Mouse (Mus musculus) bone marrow, adult 2 months (tissue): ENCODE data around the gene Fez1. TPM values are rescaled to one million over a fixed set of nuclear protein-coding genes. Genes with fewer than 3 reads are reported as not detected.

ENCODE experiments used
- H3K27ac ChIP-seq: fragments of 200-500 bp; 2 replicates; pipeline ENCODE4 v1.5.1; 2012; ENCODE audit warnings: low read depth, mild to moderate bottlenecking, control low read depth, inconsistent platforms, low read length; ENCODE audit not compliant: control insufficient read depth, poor library complexity, insufficient read depth
- H3K4me1 ChIP-seq: fragments of 200-500 bp; 2 replicates; pipeline ENCODE4 v1.6.1; 2011; ENCODE audit warnings: low read length; ENCODE audit not compliant: control insufficient read depth, insufficient read depth
- H3K4me3 ChIP-seq: fragments of 200-500 bp; replicated peaks from 2 replicates; pipeline ENCODE3; 2011; ENCODE audit warnings: mild to moderate bottlenecking, low read depth, low read length, control low read depth; ENCODE audit not compliant: control insufficient read depth
- CTCF ChIP-seq: fragments of 200-500 bp; IDR thresholded peaks from 2 replicates; pipeline ENCODE4 v1.5.1; 2011; ENCODE audit warnings: low read length, control low read depth; ENCODE audit not compliant: control insufficient read depth, insufficient read depth
- POLR2A ChIP-seq: fragments of 200-500 bp; IDR thresholded peaks from 2 replicates; pipeline ENCODE4 v1.6.1; 2011; ENCODE audit warnings: low read depth, mild to moderate bottlenecking, control low read depth, low read length, borderline replicate concordance; ENCODE audit not compliant: control insufficient read depth
- WGBS: fragments of 180-500 bp; shearing (Covaris S2); methylation state at CpG from one replicate; pipeline ENCODE4 v1.1.7; 2018; 5-methylcytosine and 5-hydroxymethylcytosine counted together
- polyA plus RNA-seq: library from polyadenylated mRNA; stranded (reverse); fragments of >200 nt; gene quantifications from 2 replicates; pipeline ENCODE4 v1.2.4, GENCODE M21; 2011; ENCODE audit warnings: low replicate concordance; ENCODE audit not compliant: missing spikeins, insufficient read depth, insufficient read length

Fez1 gene
- polyA plus RNA-seq, 1 experiment: 7.3 TPM

DNA sequence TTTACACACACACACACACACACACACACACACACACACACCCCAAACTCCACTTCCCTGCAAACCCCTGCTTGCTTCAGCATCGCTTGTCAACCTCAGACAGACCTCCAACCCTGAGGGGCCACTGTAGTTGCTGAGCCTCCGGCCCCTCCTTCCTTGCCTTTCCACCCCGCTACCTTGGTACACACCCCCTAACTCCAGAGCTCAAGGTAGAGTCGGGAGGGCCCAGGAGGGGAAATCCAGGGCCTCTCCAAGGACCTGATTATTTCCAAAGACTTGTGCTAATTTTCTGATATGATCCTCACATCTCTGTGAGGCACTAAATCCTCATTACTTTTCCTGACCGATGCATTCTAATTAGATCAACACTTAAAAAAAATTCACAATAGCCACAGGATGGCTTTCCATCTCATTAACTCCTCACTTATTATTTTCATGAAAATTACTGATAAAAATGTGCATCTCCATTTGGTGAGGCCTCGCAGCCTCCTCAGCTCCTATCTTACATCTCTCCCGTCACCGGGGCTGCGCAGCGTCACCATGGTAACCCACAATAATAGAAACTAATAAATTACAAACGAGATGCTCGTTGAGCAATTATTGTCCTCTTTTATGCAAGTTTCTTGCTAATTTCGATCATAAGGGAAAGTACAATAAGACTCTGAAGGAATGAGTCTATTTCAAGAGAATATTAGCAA is 100.2 kb downstream of the Fez1 start:
- no peak overlapping the region for H3K27ac ChIP-seq
- H3K4me1 ChIP-seq: no peaks in the 10 kb centered on the region
- TF ChIP-seq CTCF (no peak), POLR2A (no peak)
- 72% methylated on average over 13 of the region's 13 CpGs for WGBS
- H3K4me3 ChIP-seq: no peak overlapping the region

GRCm38 (mm10) chr9:36923753-36924152 is 102.1 kb downstream of the Fez1 start:
- WGBS: 83% methylated on average over 5 of the region's 5 CpGs
- H3K27ac ChIP-seq: no peak overlapping the region
- no peak for TF ChIP-seq CTCF
- TF ChIP-seq POLR2A: no peak
- no peak overlapping the region for H3K4me3 ChIP-seq
- no peaks in the 10 kb centered on the region for H3K4me1 ChIP-seq

Other genes with a start within 250 kb of the Fez1 start
- not detected in 2 replicates for gene Gm17689, start 239.2 kb upstream of the Fez1 start, polyA plus RNA-seq
- not detected in 2 replicates for gene A630095E13Rik, start 178.5 kb upstream of the Fez1 start, polyA plus RNA-seq
- not detected in 2 replicates for gene Acrv1, start 128.6 kb upstream of the Fez1 start, polyA plus RNA-seq
- 19.0 and 43.8 TPM in 2 replicates for gene Chek1, start 94.8 kb upstream of the Fez1 start, polyA plus RNA-seq
- 18.4 and 76.7 TPM in 2 replicates for gene Stt3a, start 54.2 kb upstream of the Fez1 start, polyA plus RNA-seq
- 21.0 and 26.8 TPM in 2 replicates for gene Ei24, start 24.5 kb upstream of the Fez1 start, polyA plus RNA-seq